Mouse (Mus musculus) limb, embryonic 14.5 days (tissue): ENCODE measurements at regions not wholly inside any gene's neighbourhood (a gene's known extent, or its start where the extent isn't known, plus 50 kb on each side); places are given as distances from the start of the nearest gene placed in this dataset.

ENCODE experiments used
- ATAC-seq: fragments of 200-750 bp; cut with Nextera tagmentation; 2 replicates; pipeline ENCODE4 v1.8.0; 2017; ENCODE audit warnings: low read depth, moderate number of reproducible peaks, moderate TSS enrichment; ENCODE audit not compliant: low FRiP score
- DNase-seq: peaks from one replicate; pipeline ENCODE4 v3.0.0-alpha.2; 2015; ENCODE audit warnings: low spot score
- H3K27ac ChIP-seq: fragments of 300-500 bp; sonication (generic); replicated peaks from 2 replicates; pipeline ENCODE4 v1.5.1; 2014; ENCODE audit warnings: low read depth, mild to moderate bottlenecking, low read length, moderate library complexity, mixed read lengths
- H3K27me3 ChIP-seq: fragments of 300-500 bp; sonication (generic); 2 replicates; pipeline ENCODE4 v1.6.1; 2014; ENCODE audit warnings: low read length, mixed read lengths; ENCODE audit not compliant: control insufficient read depth, insufficient read depth
- H3K36me3 ChIP-seq: fragments of 300-500 bp; sonication (generic); 2 replicates; pipeline ENCODE4 v1.6.1; 2014; ENCODE audit warnings: mild to moderate bottlenecking, low read length, moderate library complexity, mixed read lengths; ENCODE audit not compliant: control insufficient read depth, insufficient read depth
- H3K4me1 ChIP-seq: fragments of 300-500 bp; sonication (generic); 2 replicates; pipeline ENCODE4 v1.6.1; 2014; ENCODE audit warnings: antibody characterized with exemption, low read length, mixed read lengths; ENCODE audit not compliant: control insufficient read depth, insufficient read depth
- H3K4me2 ChIP-seq: fragments of 300-500 bp; sonication (generic); replicated peaks from 2 replicates; pipeline ENCODE4 v1.6.1; 2014; ENCODE audit warnings: low read depth, mild to moderate bottlenecking, low read length, moderate library complexity; ENCODE audit not compliant: severe bottlenecking
- H3K4me3 ChIP-seq: fragments of 300-500 bp; sonication (generic); replicated peaks from 2 replicates; pipeline ENCODE4 v1.5.1; 2014; ENCODE audit warnings: low read length
- H3K9ac ChIP-seq: fragments of 300-500 bp; sonication (generic); 2 replicates; pipeline ENCODE4 v1.6.1; 2014; ENCODE audit warnings: mild to moderate bottlenecking, low read depth, low read length, moderate library complexity; ENCODE audit not compliant: severe bottlenecking
- H3K9me3 ChIP-seq: fragments of 300-500 bp; sonication (generic); 2 replicates; pipeline ENCODE4 v1.6.1; 2016; ENCODE audit warnings: low read length; ENCODE audit not compliant: control insufficient read depth
- POLR2A ChIP-seq: fragments of 200-500 bp; IDR thresholded peaks from 2 replicates; pipeline ENCODE4 v1.8.0; 2012; ENCODE audit warnings: inconsistent platforms, mild to moderate bottlenecking, moderate library complexity, borderline replicate concordance; ENCODE audit not compliant: insufficient read depth, insufficient read length; ENCODE audit errors: extremely low read depth
- WGBS: fragments of 180-500 bp; shearing (Covaris S2); extraction: QIAGEN DNeasy Blood & Tissue Kit; methylation state at CpG from one replicate; pipeline ENCODE4 v1.1.7; 2014; 5-methylcytosine and 5-hydroxymethylcytosine counted together

DNA sequence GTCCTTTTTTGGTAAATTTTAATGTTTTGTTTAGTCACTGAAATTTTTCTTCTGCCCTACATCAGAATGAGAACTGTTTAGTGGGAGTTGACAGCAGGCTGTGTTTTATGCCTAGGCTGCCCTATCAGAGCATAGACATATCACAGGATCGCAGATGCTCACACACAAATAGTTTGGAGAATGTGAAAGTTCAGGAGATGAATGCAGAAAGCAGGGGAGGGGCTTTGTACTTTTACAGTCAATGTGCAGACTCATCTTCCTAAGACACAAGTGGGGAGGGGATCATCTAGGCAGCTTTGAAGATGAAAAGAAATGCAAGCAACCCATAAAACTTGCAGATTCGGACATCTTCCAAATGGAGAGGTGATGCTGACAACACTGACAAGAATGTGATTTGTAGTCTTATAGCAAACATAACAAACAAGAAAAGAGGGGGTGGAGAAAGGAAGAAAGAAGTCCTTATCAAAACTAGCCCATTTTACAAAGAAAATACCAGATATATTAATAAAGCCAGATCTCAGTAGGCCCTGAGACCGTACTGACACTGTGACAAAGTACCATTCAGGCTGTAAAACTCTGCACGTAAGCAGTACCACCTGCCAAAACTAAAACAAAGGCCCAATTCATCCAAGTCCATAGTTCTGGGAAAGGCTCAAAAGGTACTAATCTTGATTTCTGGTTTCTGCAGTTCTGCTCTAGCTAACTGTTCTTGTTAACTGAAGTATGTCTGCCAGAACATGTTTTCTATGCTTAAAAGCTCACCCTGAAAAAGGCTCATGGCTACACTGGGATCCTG, 157.4 kb downstream of the Moxd1 start:
- peak; percentile 33 for DNase-seq
- Histone ChIP-seq H3K4me1 (0 out of 2 replicates have a peak, but pooled peaks cover 2% of the 10 kb centered on the region), H3K27me3 (no peaks in the 10 kb centered on the region), H3K27ac (no peak overlapping the region), H3K36me3 (no peaks in the 10 kb centered on the region), H3K4me2 (no peak overlapping the region), H3K9ac (no peak overlapping the region), H3K4me3 (no peak overlapping the region), H3K9me3 (no peaks in the 10 kb centered on the region)
- ATAC-seq, result no peak
- WGBS, result 55% methylated on average over 4 of the region's 4 CpGs
- no peak for TF ChIP-seq POLR2A

DNA sequence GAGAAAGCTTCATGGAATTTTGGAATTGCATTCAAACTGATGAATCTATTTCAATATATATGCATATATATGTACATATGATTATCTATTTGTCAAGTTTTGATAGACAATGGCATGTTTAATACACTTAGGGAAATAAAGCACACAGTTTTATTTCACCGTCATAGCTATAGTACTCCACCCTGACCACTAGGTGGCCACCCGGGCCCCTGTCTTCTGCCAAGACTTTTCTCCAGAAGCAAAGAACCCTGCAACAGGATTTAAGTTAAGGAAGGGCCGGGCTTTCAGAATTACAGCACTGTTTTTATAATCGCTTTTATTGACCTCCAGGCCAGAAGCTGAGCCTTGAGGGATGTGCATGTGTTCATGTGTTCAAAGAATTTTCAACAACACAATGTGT, 158.6 kb downstream of the Moxd1 start:
- Histone ChIP-seq H3K9me3 (no peaks in the 10 kb centered on the region), H3K27ac (no peak overlapping the region), H3K4me3 (no peak overlapping the region), H3K9ac (no peak overlapping the region), H3K4me2 (no peak overlapping the region), H3K4me1 (0 out of 2 replicates have a peak, but pooled peaks cover 2% of the 10 kb centered on the region), H3K36me3 (no peaks in the 10 kb centered on the region), H3K27me3 (no peaks in the 10 kb centered on the region)
- no peak for TF ChIP-seq POLR2A
- WGBS, result 21% methylated on average over 4 of the region's 4 CpGs
- DNase-seq (peak; percentile 31), ATAC-seq (no peak; the same call in 1 of the 2 replicates)

DNA sequence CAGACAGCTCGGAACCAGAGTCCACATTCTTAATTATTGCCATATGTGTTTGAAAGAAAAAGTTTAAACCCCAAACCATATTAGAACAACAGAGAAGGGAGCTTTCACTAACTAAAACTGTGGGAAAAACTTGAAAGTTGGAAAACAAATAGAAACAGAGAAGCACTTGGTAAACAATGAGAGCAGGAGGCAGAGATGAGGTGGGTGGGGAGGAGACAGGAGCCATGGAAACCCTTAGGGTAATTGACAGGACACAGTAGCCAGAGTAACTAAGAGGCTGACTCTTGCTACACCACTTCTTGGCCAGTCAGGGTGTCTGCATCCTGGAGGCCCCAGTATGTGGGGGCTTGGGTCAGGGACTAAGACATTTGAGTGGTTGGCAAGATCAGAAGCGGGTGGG, 160.7 kb downstream of the Moxd1 start:
- DNase-seq (no peak), ATAC-seq (no peak)
- Histone ChIP-seq H3K4me3 (no peak overlapping the region), H3K36me3 (no peaks in the 10 kb centered on the region), H3K9me3 (no peaks in the 10 kb centered on the region), H3K27me3 (no peaks in the 10 kb centered on the region), H3K27ac (no peak overlapping the region), H3K4me2 (no peak overlapping the region), H3K4me1 (0 out of 2 replicates have a peak, but pooled peaks cover 2% of the 10 kb centered on the region), H3K9ac (no peak overlapping the region)
- WGBS, result 59% methylated on average over 2 of the region's 2 CpGs
- TF ChIP-seq POLR2A, result no peak

DNA sequence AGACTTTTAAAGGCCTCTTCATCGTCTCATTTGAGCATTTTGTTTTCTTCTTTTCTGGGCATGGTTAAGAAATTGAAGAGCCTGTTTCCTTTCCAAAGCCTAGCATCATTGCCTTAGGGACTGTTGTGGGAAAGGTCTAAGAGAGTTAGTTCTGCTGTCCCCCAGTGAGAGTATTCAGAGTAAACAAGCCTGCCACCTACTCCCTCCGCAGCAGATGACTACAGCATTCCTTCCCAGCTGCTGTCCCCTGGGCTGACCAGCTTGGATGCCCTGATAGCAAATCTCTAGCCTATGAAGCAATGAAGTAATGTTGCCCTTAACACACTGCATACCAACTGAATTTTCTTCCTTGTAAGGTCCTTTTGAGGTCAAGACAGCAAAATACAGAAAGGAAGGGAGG, 164.9 kb downstream of the Moxd1 start:
- no peak for TF ChIP-seq POLR2A

DNA sequence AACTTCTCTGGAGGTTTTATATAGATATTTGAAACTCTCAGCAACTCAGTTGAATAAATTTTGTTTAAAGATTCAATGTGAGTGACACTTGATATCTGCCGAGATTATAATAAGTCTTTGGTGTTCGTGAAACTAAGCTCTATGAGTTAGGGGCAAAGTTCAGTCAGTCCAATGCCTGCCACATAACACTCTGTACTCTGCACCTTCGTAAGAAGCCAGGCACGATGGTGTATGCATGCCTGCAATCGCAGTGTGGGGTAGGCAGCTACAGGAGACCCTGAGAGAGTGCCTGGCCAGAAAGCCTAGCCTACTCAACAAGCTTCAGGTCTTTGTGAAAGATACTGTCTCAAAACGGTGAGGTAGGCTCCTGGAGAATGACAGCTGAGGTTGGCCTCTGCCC, 167.7 kb downstream of the Moxd1 start:
- ATAC-seq (no peak), DNase-seq (no peak)
- H3K4me2 ChIP-seq, result no peak overlapping the region
- no peaks in the 10 kb centered on the region for H3K36me3 ChIP-seq
- H3K4me1 ChIP-seq, result no peaks in the 10 kb centered on the region
- no peak overlapping the region for H3K27ac ChIP-seq
- TF ChIP-seq POLR2A, result no peak
- WGBS, result 87% methylated on average over 6 of the region's 6 CpGs
- H3K9ac ChIP-seq, result no peak overlapping the region
- H3K27me3 ChIP-seq, result no peaks in the 10 kb centered on the region
- H3K9me3 ChIP-seq, result no peaks in the 10 kb centered on the region
- no peak overlapping the region for H3K4me3 ChIP-seq

More for the DNA sequence above, 164.9 kb downstream of the Moxd1 start:
- Histone ChIP-seq H3K9ac (no peak overlapping the region), H3K4me2 (no peak overlapping the region), H3K36me3 (no peaks in the 10 kb centered on the region), H3K27ac (no peak overlapping the region), H3K4me1 (0 out of 2 replicates have a peak, but pooled peaks cover 2% of the 10 kb centered on the region), H3K9me3 (no peaks in the 10 kb centered on the region), H3K4me3 (no peak overlapping the region), H3K27me3 (no peaks in the 10 kb centered on the region)
- ATAC-seq (no peak), DNase-seq (no peak)
- WGBS, result 63% methylated on average over 2 of the region's 2 CpGs
